Mouse (Mus musculus): ENCODE measurements around the gene Mpv17l2. TPM values are rescaled to one million over a fixed set of nuclear protein-coding genes. Genes with fewer than 3 reads are reported as not detected.

Mpv17l2 gene
- polyA plus RNA-seq, 1 experiment from 2014 or later = 38.4 TPM

GRCm38 (mm10) chr8:70787051-70787445 is 26.3 kb upstream of the Mpv17l2 start:
- Histone ChIP-seq H3K36me3 (replicated peaks) (peaks cover 37% of the 10 kb centered on the region; the same call in 1 of the 2 replicates), H3K4me3 (no peak overlapping the region), H3K27ac (no peak overlapping the region), H3K27me3 (replicated peaks) (no peaks in the 10 kb centered on the region), H3K4me1 (peaks cover 19% of the 10 kb centered on the region), H3K9me3 (no peaks in the 10 kb centered on the region), H3K9ac (no peak overlapping the region), H3K4me2 (no peak overlapping the region)
- no peak for ATAC-seq (replicated peaks)
- 91% methylated on average over 3 of the region's 3 CpGs for WGBS

GRCm38 (mm10) chr8:70786291-70787050 is 25.7 kb upstream of the Mpv17l2 start:
- no peak overlapping the region for H3K27ac ChIP-seq
- WGBS = 88% methylated on average over 25 of the region's 25 CpGs
- no peak overlapping the region for H3K9ac ChIP-seq
- H3K9me3 ChIP-seq = no peaks in the 10 kb centered on the region
- H3K4me3 ChIP-seq = no peak overlapping the region
- H3K4me2 ChIP-seq = no peak overlapping the region
- no peaks in the 10 kb centered on the region for H3K27me3 ChIP-seq (replicated peaks)
- peaks cover 42% of the 10 kb centered on the region; the same call in 1 of the 2 replicates for H3K36me3 ChIP-seq (replicated peaks)
- no peak for ATAC-seq (replicated peaks)
- H3K4me1 ChIP-seq = peaks cover 13% of the 10 kb centered on the region

DNA sequence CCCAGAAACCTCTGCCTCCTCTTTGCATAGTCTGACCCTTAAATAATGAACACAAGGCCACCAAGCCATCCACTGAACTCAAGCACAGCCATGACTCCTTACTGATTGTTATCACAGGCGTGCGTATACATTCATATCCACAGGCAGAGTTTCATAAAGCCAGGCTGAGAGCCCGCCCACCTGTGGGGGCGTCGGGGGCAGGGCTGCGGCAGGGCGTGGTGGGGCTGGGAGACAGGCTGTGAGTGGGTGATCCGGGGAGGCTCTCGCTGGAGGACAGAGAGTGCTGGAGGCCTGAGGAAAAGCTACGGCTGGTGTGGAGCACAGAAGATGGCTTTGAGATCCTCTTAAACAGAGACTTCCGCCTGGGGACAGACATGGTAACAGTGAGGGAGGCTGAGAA is 19.3 kb upstream of the Mpv17l2 start:
- Histone ChIP-seq H3K9ac (no peak overlapping the region), H3K4me3 (no peak overlapping the region), H3K4me1 (peaks cover 21% of the 10 kb centered on the region), H3K4me2 (no peak overlapping the region), H3K27ac (no peak overlapping the region), H3K9me3 (no peaks in the 10 kb centered on the region), H3K36me3 (replicated peaks) (peaks cover 32% of the 10 kb centered on the region; the same call in 1 of the 2 replicates), H3K27me3 (replicated peaks) (no peaks in the 10 kb centered on the region)
- WGBS = 77% methylated on average over 11 of the region's 11 CpGs
- no peak for ATAC-seq (replicated peaks)

DNA sequence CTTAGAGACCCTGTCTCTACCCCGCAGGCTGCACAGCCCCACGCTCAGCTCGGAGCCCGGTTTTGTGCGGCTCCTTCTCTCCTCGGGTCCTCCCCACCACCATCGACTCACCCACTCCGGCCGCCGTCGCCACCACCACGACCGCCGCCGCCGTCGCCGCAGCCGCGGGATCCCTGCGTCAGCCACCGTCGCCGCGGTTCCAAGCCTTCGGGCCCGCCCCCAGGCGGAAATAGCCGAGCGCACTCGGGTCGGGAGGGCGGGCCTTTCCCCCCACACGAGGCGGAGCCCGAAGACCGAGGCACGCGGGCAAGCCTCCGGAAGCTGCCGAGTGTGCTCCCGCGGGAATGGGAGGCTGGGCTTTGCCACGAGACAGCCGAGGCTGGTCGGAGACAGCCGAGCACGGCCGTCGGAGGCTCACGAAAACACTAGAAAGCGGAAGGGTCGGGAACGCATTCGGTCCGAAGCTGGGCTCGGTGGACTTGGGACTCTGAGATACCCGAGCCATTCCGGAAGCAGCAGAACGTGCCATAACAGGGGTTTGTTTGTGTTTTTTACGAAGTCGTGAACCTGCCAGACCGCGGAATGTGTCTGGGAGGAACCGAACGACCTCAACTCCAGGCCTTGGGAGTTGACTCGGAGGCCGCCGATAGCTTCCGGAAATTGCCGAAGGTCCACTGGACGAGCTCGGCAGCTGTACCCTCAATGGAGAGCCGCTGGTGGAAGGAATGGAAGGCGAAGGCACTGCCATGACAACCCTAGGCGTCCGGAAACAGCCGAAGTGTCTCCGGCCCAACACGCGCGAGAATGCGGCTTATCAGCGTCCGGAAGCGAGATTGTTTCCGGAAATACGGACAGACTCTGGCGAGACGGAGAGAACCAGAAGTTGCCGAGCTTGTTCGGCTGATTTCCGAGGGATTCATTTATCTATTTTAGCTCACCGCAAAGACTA is 16.0 kb upstream of the Mpv17l2 start, which contains the start of gene Pik3r2:
Pik3r2 (minus strand) TSS at position 218 of the 949 bp plus-strand sequence.
- H3K27me3 ChIP-seq (replicated peaks) = no peaks in the 10 kb centered on the region
- H3K36me3 ChIP-seq (replicated peaks) = peaks cover 26% of the 10 kb centered on the region
- under 1% methylated on average over 94 of the region's 94 CpGs for WGBS
- H3K9me3 ChIP-seq = no peaks in the 10 kb centered on the region
- peak within 1 kb of the TSS; percentile 90 for H3K4me3 ChIP-seq
- ATAC-seq (replicated peaks) = peak; percentile 95
- peak within 1 kb of the TSS; percentile 98 for H3K27ac ChIP-seq
- peak within 1 kb of the TSS; percentile 99 for H3K9ac ChIP-seq
- peak within 1 kb of the TSS; percentile 87 for H3K4me2 ChIP-seq
- peaks cover 48% of the 10 kb centered on the region for H3K4me1 ChIP-seq

GRCm38 (mm10) chr8:70775851-70776495 is 15.2 kb upstream of the Mpv17l2 start:
- H3K27ac ChIP-seq = peak overlapping the region; percentile 98
- peaks cover 27% of the 10 kb centered on the region for H3K36me3 ChIP-seq (replicated peaks)
- H3K4me2 ChIP-seq = peak overlapping the region; percentile 87
- ATAC-seq (replicated peaks) = no peak
- peak overlapping the region; percentile 90 for H3K4me3 ChIP-seq
- peak overlapping the region; percentile 99 for H3K9ac ChIP-seq
- WGBS = 2% methylated on average over 34 of the region's 34 CpGs
- H3K4me1 ChIP-seq = peaks cover 48% of the 10 kb centered on the region
- H3K27me3 ChIP-seq (replicated peaks) = no peaks in the 10 kb centered on the region
- no peaks in the 10 kb centered on the region for H3K9me3 ChIP-seq

DNA sequence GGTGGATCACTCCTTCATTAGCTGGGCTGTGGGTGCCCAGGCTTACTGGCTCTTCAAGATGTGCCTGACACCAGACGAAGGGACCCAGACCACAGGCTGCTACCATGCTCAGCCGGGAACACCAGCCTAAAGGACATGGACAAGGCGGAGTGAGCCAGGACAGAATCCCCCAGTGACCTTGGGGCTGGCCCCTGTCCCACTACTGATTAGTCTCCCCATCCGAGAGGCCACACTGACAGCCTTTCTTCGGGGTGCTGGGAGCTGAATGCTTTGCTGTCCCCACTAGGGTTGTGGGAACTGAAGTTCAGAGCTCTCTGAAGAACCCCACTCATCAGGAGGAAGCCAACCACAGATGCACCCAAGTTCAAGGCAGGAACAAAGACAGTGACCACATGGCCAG is 14.5 kb upstream of the Mpv17l2 start:
- no peaks in the 10 kb centered on the region for H3K9me3 ChIP-seq

DNA sequence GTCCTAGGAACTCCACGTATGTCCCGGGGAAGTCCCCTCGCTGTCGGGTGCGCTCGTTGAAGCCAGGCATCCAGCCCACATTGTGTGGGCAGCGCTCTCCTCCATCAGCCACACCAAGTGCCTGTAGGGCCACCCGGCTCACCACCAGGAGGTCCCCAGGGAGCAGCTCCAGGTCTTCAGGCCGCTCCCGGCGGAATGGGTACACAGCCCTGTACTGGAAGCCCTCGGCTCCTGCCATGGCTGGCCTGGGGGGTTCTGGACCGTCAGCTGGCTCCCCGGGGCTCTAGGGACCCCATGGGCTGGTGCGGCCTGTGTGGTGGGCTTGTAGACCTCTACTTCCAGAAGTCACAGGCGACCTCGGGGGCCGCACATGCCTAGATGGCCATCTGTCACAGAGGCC is 14.0 kb upstream of the Mpv17l2 start:
- Histone ChIP-seq H3K4me3 (no peak overlapping the region), H3K36me3 (replicated peaks) (peaks cover 28% of the 10 kb centered on the region), H3K9me3 (no peaks in the 10 kb centered on the region), H3K27ac (no peak overlapping the region), H3K4me1 (peaks cover 48% of the 10 kb centered on the region), H3K27me3 (replicated peaks) (no peaks in the 10 kb centered on the region), H3K9ac (0 out of 2 replicates have a peak overlapping the region, but pooled peaks have one; percentile 8), H3K4me2 (peak overlapping the region; percentile 87; the same call in 1 of the 2 replicates)
- no peak for ATAC-seq (replicated peaks)
- 95% methylated on average over 18 of the region's 18 CpGs for WGBS

More for the DNA sequence above, 14.5 kb upstream of the Mpv17l2 start:
- H3K4me3 ChIP-seq = peak overlapping the region; percentile 90
- H3K9ac ChIP-seq = peak overlapping the region; percentile 99
- H3K27me3 ChIP-seq (replicated peaks) = no peaks in the 10 kb centered on the region
- no peak overlapping the region for H3K27ac ChIP-seq
- no peak for ATAC-seq (replicated peaks)
- 88% methylated on average over 5 of the region's 5 CpGs for WGBS
- H3K4me1 ChIP-seq = peaks cover 48% of the 10 kb centered on the region
- peak overlapping the region; percentile 87 for H3K4me2 ChIP-seq
- peaks cover 31% of the 10 kb centered on the region for H3K36me3 ChIP-seq (replicated peaks)

DNA sequence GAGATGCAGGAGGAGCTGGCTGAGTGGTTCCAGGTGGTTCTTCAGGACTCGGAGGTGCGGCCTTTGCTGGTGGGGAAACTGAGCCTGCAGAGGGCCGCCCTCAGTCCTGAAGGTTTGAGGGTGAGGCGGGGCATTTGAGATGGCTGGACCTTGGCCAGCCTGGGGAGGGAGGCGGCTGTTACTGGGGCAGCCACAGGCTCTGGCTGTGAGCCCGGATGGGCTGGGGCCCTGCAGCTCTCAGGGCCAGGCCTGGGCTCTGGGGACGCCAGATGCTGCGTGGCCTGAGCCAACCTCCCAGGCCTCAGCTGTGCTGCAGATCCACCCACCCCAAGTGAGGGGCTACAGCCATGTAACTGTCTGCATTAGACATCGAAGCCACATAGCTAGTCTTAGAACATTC is 13.1 kb upstream of the Mpv17l2 start:
- H3K4me2 ChIP-seq = peak overlapping the region; percentile 21; the same call in 1 of the 2 replicates
- no peaks in the 10 kb centered on the region for H3K27me3 ChIP-seq (replicated peaks)
- WGBS = 48% methylated on average over 9 of the region's 9 CpGs
- 0 out of 2 replicates have a peak overlapping the region, but pooled peaks have one; percentile 19 for H3K9ac ChIP-seq
- no peak overlapping the region for H3K4me3 ChIP-seq
- H3K4me1 ChIP-seq = peaks cover 48% of the 10 kb centered on the region
- H3K27ac ChIP-seq = peak overlapping the region; percentile 30
- no peak for ATAC-seq (replicated peaks)
- H3K9me3 ChIP-seq = no peaks in the 10 kb centered on the region
- peaks cover 26% of the 10 kb centered on the region for H3K36me3 ChIP-seq (replicated peaks)

DNA sequence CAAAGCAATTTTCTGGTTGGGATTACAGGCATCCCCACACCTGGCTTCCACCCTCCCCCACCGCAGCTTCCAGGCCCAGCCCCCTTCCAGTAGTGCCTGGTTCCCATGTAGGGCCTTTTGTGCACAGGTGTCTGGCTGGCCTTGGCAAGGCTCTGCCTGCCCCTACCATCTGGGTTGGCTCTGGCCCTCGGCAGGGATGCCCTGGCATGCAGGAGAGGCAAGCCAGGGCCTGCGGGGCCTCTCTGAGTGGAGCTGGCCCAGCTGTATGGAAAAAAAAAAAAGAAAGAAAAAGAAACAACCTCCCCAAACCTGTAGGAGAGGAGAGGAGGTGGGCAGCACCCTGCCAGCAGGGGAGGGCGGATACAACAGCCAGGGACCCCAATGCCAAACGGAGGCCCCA is 12.7 kb upstream of the Mpv17l2 start:
- WGBS = 82% methylated on average over 5 of the region's 5 CpGs
- Histone ChIP-seq H3K4me1 (peaks cover 46% of the 10 kb centered on the region), H3K36me3 (replicated peaks) (peaks cover 31% of the 10 kb centered on the region), H3K9ac (0 out of 2 replicates have a peak overlapping the region, but pooled peaks have one; percentile 19), H3K4me3 (no peak overlapping the region), H3K4me2 (peak overlapping the region; percentile 21; the same call in 1 of the 2 replicates), H3K27me3 (replicated peaks) (no peaks in the 10 kb centered on the region), H3K27ac (peak overlapping the region; percentile 30; the same call in 1 of the 2 replicates), H3K9me3 (no peaks in the 10 kb centered on the region)
- ATAC-seq (replicated peaks) = no peak

- Histone ChIP-seq H3K36me3 (replicated peaks) (peaks cover 35% of the 10 kb centered on the region), H3K4me2 (no peak overlapping the region), H3K4me1 (peaks cover 41% of the 10 kb centered on the region), H3K27ac (0 out of 2 replicates have a peak overlapping the region, but pooled peaks have one; percentile 13), H3K4me3 (no peak overlapping the region), H3K9ac (no peak overlapping the region), H3K27me3 (replicated peaks) (peaks cover 2% of the 10 kb centered on the region; the same call in 1 of the 2 replicates), H3K9me3 (no peaks in the 10 kb centered on the region)
- 89% methylated on average over 9 of the region's 9 CpGs for WGBS
- ATAC-seq (replicated peaks) = no peak
Measured at GRCm38 (mm10) chr8:70772890-70773289, 12.1 kb upstream of the Mpv17l2 start.

DNA sequence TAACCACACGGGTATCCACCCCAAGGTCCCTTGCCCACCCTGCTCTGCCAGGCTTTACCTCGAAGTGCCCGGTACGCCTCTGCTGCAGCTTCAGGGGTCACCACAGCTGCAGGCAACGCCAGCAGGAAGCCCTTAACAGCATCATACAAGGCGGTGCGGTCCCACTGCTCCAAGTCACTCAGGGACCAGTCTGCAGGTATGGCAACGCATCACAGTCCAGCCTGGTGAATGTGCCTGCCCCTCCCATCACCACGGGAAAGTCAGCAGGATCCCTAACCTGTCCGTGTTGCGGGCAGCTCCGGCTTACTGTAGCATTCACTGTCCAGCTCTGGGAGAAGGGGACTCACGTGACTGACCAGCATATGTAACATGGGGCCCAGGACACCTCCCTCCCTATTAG is 11.3 kb upstream of the Mpv17l2 start:
- Histone ChIP-seq H3K27me3 (replicated peaks) (peaks cover 11% of the 10 kb centered on the region; the same call in 1 of the 2 replicates), H3K9ac (no peak overlapping the region), H3K4me2 (no peak overlapping the region), H3K27ac (no peak overlapping the region), H3K4me3 (no peak overlapping the region), H3K36me3 (replicated peaks) (peaks cover 40% of the 10 kb centered on the region), H3K9me3 (no peaks in the 10 kb centered on the region), H3K4me1 (peaks cover 36% of the 10 kb centered on the region)
- WGBS = 95% methylated on average over 13 of the region's 13 CpGs
- ATAC-seq (replicated peaks) = no peak

Data from midbrain, embryonic 15.5 days (tissue).